ENCODE assay signal across 11 mouse cellular contexts in genomic region chr14:74820180-74820813, GRCm38 (mm10).
DNase-seq lines count a peak whose midpoint lies in the region; ATAC-seq and TF ChIP-seq lines count a peak whose summit lies in the region.
"Had no signal": no experiment of that assay in that cellular context is flagged by ENCODE, and none has a peak within 500 bp of the region (broad histone marks: within the 10 kb centered on the region; RNA-seq: fewer than 3 reads in every experiment).

No protein-coding gene starts in this region.

- no peaks in the 10 kb centered on the region for H3K9me3 ChIP-seq in kidney, embryonic 14.5 days (ENCODE audit: control insufficient read depth, low read length)
- no peaks in the 10 kb centered on the region for H3K9me3 ChIP-seq in limb, embryonic 15.5 days
- H3K9me3 ChIP-seq: embryonic facial prominence, embryonic 13.5 days had no signal

- H3K9ac ChIP-seq in kidney, embryonic 14.5 days (ENCODE audit: low read depth, low read length) = no peak overlapping the region
- no peak overlapping the region for H3K9ac ChIP-seq in limb, embryonic 15.5 days
- H3K9ac ChIP-seq: embryonic facial prominence, embryonic 13.5 days had no signal

- ATAC-seq in kidney, embryonic 14.5 days (ENCODE audit: low FRiP score, low TSS enrichment) = no peak
- ATAC-seq in limb, embryonic 15.5 days (ENCODE audit: insufficient number of reproducible peaks, low FRiP score, low TSS enrichment, low read depth) = peak; percentile 82; the same call in 1 of the 2 replicates
- ATAC-seq: inflammation-experienced regulatory T-cells, adult 6 months had no signal

- no peak for TF ChIP-seq CTCF in kidney, adult 2 months (conservative IDR thresholded peaks at IDR 0.05; ENCODE audit: insufficient read depth, insufficient read length, low read depth, low read length)

- no peaks in the 10 kb centered on the region for H3K27me3 ChIP-seq in kidney, adult 2 months (replicated peaks; ENCODE audit: control insufficient read depth, insufficient read depth, low read length)
- H3K27me3 ChIP-seq in kidney, embryonic 14.5 days (ENCODE audit: control insufficient read depth, insufficient read depth, low read length) = no peaks in the 10 kb centered on the region
- no peaks in the 10 kb centered on the region for H3K27me3 ChIP-seq in limb, embryonic 15.5 days
- H3K27me3 ChIP-seq: embryonic facial prominence, embryonic 13.5 days had no signal

- DNase-seq in kidney, adult 2 months = peak; percentile 8
- DNase-seq in gastrocnemius, postnatal 25 days = peak; percentile 57
- peak; percentile 47 to 77 for DNase-seq in lung, postnatal 4 days
- no peak for DNase-seq in embryo, embryonic 10 days (ENCODE audit: low spot score)
- DNase-seq in MN1 (ENCODE audit: low spot score) = no peak
- DNase-seq in right cerebral cortex, postnatal 25 days = no peak

- no peaks in the 10 kb centered on the region for H3K36me3 ChIP-seq in kidney, adult 2 months (ENCODE audit: control insufficient read depth, insufficient read depth, low read length)
- peaks cover 10% of the 10 kb centered on the region for H3K36me3 ChIP-seq in kidney, embryonic 14.5 days (ENCODE audit: control insufficient read depth, insufficient read depth, low read length)
- peaks cover 14% of the 10 kb centered on the region; the same call in 1 of the 2 replicates for H3K36me3 ChIP-seq in limb, embryonic 15.5 days

- WGBS in kidney, adult 2 months = 81% methylated on average over 11 of the region's 11 CpGs
- 90% methylated on average over 11 of the region's 11 CpGs for WGBS in kidney, embryonic 14.5 days
- WGBS in limb, embryonic 15.5 days = 72% methylated on average over 11 of the region's 11 CpGs

- no peaks in the 10 kb centered on the region for H3K4me1 ChIP-seq in kidney, adult 2 months (ENCODE audit: control insufficient read depth, insufficient read depth, low read length)
- peaks cover 7% of the 10 kb centered on the region; the same call in 1 of the 2 replicates for H3K4me1 ChIP-seq in kidney, embryonic 14.5 days (ENCODE audit: control insufficient read depth, insufficient read depth, low read length)
- peaks cover 17% of the 10 kb centered on the region for H3K4me1 ChIP-seq in limb, embryonic 15.5 days

- no peak overlapping the region for H3K4me2 ChIP-seq in kidney, embryonic 14.5 days (replicated peaks; ENCODE audit: low read depth, low read length)
- no peak overlapping the region for H3K4me2 ChIP-seq in limb, embryonic 15.5 days
- H3K4me2 ChIP-seq: embryonic facial prominence, embryonic 13.5 days had no signal

- TF ChIP-seq POLR2A in kidney, adult 2 months (IDR thresholded peaks at IDR 0.05; ENCODE audit: low read depth, low read length) = no peak

- no peak overlapping the region for H3K4me3 ChIP-seq in kidney, adult 2 months (ENCODE audit: insufficient read depth, low read depth, low read length)
- no peak overlapping the region for H3K4me3 ChIP-seq in kidney, embryonic 14.5 days (ENCODE audit: low read length)
- no peak overlapping the region for H3K4me3 ChIP-seq in limb, embryonic 15.5 days
- H3K4me3 ChIP-seq: embryonic facial prominence, embryonic 13.5 days had no signal

- H3K27ac ChIP-seq in kidney, adult 2 months (ENCODE audit: insufficient read depth, low read depth, low read length) = no peak overlapping the region
- no peak overlapping the region for H3K27ac ChIP-seq in kidney, embryonic 14.5 days (ENCODE audit: low read depth, low read length)
- no peak overlapping the region for H3K27ac ChIP-seq in limb, embryonic 15.5 days
- H3K27ac ChIP-seq: embryonic facial prominence, embryonic 13.5 days; macrophage had no signal

Comparison
In these comparisons a context has a peak if more than half of its experiments do, and no peak if none do; other contexts are left out.
1. DNase-seq: peak in kidney, adult 2 months (single experiment), gastrocnemius, postnatal 25 days (single experiment) and lung, postnatal 4 days (2 of 2); none in embryo, embryonic 10 days (single experiment), MN1 (single experiment) and right cerebral cortex, postnatal 25 days (single experiment).